Mouse (Mus musculus): Measurements from ENCODE around the gene Myo10. TPM values are rescaled to one million over a fixed set of nuclear protein-coding genes. Genes with fewer than 3 reads are reported as not detected.

Myo10 gene
- polyA plus RNA-seq, 1 experiment from 2014 or later, result 48.4 TPM

DNA sequence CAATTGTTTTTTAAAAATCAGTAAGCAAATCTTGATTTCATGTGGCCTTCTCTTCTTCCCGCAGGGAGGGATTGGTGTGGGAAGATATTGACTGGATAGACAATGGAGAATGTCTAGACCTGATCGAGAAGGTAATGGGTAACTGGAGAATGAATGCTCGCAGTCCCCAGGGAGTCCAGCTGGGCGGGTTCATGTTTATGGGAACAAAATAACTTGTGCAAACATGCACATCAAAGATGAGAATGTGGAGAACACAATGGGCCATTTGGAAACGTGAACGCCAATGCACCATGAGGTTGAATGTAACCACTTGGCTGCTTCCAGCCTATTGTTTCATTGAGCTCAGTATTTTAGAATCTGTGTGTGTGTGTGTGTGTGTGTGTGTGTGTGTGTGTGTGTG, 114.2 kb downstream of the Myo10 start:
- no peak overlapping the region for H3K4me3 ChIP-seq (ENCODE audit: low read depth, low read length)
- H3K4me1 ChIP-seq (ENCODE audit: control insufficient read depth, insufficient read depth, low read length), result no peaks in the 10 kb centered on the region
- H3K4me2 ChIP-seq (ENCODE audit: low read depth, severe bottlenecking), result no peak overlapping the region
- no peak overlapping the region for H3K9ac ChIP-seq (ENCODE audit: low read length)
- H3K36me3 ChIP-seq (ENCODE audit: control insufficient read depth, insufficient read depth, low read length), result peaks cover 2% of the 10 kb centered on the region; the same call in 1 of the 2 replicates
- H3K27me3 ChIP-seq (ENCODE audit: control insufficient read depth, insufficient read depth, low read length), result no peaks in the 10 kb centered on the region
- WGBS, result 88% methylated on average over 6 of the region's 6 CpGs
- ATAC-seq (ENCODE audit: insufficient number of reproducible peaks, low FRiP score, low TSS enrichment, low read depth) (no peak), DNase-seq (ENCODE audit: low spot score) (no peak)
- no peaks in the 10 kb centered on the region for H3K9me3 ChIP-seq (ENCODE audit: control insufficient read depth, low read length)
- no peak overlapping the region for H3K27ac ChIP-seq (replicated peaks; ENCODE audit: low read depth, low read length)

- H3K27ac ChIP-seq (replicated peaks; ENCODE audit: low read depth, low read length), result no peak overlapping the region
- H3K36me3 ChIP-seq (ENCODE audit: control insufficient read depth, insufficient read depth, low read length), result peaks cover 2% of the 10 kb centered on the region; the same call in 1 of the 2 replicates
- ATAC-seq (ENCODE audit: insufficient number of reproducible peaks, low FRiP score, low TSS enrichment, low read depth) (no peak), DNase-seq (ENCODE audit: low spot score) (no peak)
- H3K4me2 ChIP-seq (ENCODE audit: low read depth, severe bottlenecking), result no peak overlapping the region
- no peak overlapping the region for H3K4me3 ChIP-seq (ENCODE audit: low read depth, low read length)
- H3K9me3 ChIP-seq (ENCODE audit: control insufficient read depth, low read length), result no peaks in the 10 kb centered on the region
- no peaks in the 10 kb centered on the region for H3K27me3 ChIP-seq (ENCODE audit: control insufficient read depth, insufficient read depth, low read length)
- no peaks in the 10 kb centered on the region for H3K4me1 ChIP-seq (ENCODE audit: control insufficient read depth, insufficient read depth, low read length)
- H3K9ac ChIP-seq (ENCODE audit: low read length), result no peak overlapping the region
- WGBS, result 45% methylated on average over 4 of the region's 4 CpGs
Measured at GRCm38 (mm10) chr15:25740271-25740670, 117.9 kb downstream of the Myo10 start.

GRCm38 (mm10) chr15:25742196-25742595, 119.9 kb downstream of the Myo10 start:
- no peaks in the 10 kb centered on the region for H3K27me3 ChIP-seq (ENCODE audit: control insufficient read depth, insufficient read depth, low read length)
- WGBS, result 88% methylated on average over 13 of the region's 13 CpGs
- H3K36me3 ChIP-seq (ENCODE audit: control insufficient read depth, insufficient read depth, low read length), result no peaks in the 10 kb centered on the region; the same call in 1 of the 2 replicates
- DNase-seq (ENCODE audit: low spot score) (no peak), ATAC-seq (ENCODE audit: insufficient number of reproducible peaks, low FRiP score, low TSS enrichment, low read depth) (no peak)
- no peaks in the 10 kb centered on the region for H3K9me3 ChIP-seq (ENCODE audit: control insufficient read depth, low read length)
- H3K4me1 ChIP-seq (ENCODE audit: control insufficient read depth, insufficient read depth, low read length), result no peaks in the 10 kb centered on the region
- H3K27ac ChIP-seq (replicated peaks; ENCODE audit: low read depth, low read length), result no peak overlapping the region
- no peak overlapping the region for H3K4me2 ChIP-seq (ENCODE audit: low read depth, severe bottlenecking)
- H3K9ac ChIP-seq (ENCODE audit: low read length), result no peak overlapping the region
- no peak overlapping the region for H3K4me3 ChIP-seq (ENCODE audit: low read depth, low read length)

DNA sequence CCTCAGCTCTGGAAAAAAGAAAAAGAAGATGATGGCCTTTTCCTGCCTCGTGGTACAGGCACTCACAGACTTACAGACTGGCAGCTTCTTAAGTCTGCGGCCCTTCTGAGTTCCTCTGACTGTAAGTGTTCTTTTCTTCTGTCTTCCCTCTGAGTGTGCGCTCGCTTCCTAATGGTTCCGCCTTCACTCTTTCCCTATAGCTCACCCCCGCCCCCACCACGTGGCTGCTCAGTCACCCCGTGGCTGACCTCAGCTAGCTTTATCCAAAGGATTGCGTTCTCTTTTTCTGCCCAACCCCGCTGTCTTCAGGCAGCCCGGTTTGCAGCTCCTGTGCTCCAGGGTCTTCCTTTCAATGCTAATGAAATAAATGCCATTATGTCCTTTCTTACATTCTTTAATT, 129.2 kb downstream of the Myo10 start:
- DNase-seq (ENCODE audit: low spot score), result no peak
- WGBS, result 57% methylated on average over 11 of the region's 11 CpGs
- Histone ChIP-seq H3K4me2 (ENCODE audit: low read depth, severe bottlenecking) (no peak overlapping the region), H3K9ac (ENCODE audit: low read length) (no peak overlapping the region), H3K4me1 (ENCODE audit: control insufficient read depth, insufficient read depth, low read length) (no peaks in the 10 kb centered on the region), H3K27me3 (ENCODE audit: control insufficient read depth, insufficient read depth, low read length) (no peaks in the 10 kb centered on the region), H3K36me3 (ENCODE audit: control insufficient read depth, insufficient read depth, low read length) (no peaks in the 10 kb centered on the region), H3K4me3 (ENCODE audit: low read depth, low read length) (no peak overlapping the region), H3K9me3 (ENCODE audit: control insufficient read depth, low read length) (peaks cover 1% of the 10 kb centered on the region; the same call in 1 of the 2 replicates), H3K27ac (replicated peaks; ENCODE audit: low read depth, low read length) (no peak overlapping the region)
- ATAC-seq (ENCODE audit: insufficient number of reproducible peaks, low FRiP score, low TSS enrichment, low read depth), result no peak

DNA sequence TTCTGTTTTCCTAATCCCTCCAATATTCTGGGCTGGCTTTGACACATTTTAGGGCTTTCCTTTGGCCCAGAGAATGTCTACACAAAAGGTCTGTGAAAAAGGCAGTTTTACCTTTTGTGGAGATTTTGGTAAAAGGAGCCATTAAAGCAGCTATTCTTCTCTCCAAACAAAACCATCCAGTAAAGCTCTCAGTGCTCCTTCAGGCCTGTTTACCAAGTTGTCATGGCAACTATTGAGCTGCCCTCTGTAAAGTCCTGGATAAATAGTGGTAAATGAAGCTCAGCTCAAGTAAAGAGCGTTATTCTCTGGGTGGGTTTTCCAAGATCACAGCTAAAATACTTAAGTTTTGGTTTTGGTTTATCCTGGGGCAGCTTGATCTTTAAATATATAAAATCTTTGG, 130.3 kb downstream of the Myo10 start:
- H3K9me3 ChIP-seq (ENCODE audit: control insufficient read depth, low read length), result peaks cover 2% of the 10 kb centered on the region; the same call in 1 of the 2 replicates
- DNase-seq (ENCODE audit: low spot score) (no peak), ATAC-seq (ENCODE audit: insufficient number of reproducible peaks, low FRiP score, low TSS enrichment, low read depth) (no peak)
- no peak overlapping the region for H3K4me2 ChIP-seq (ENCODE audit: low read depth, severe bottlenecking)
- no peaks in the 10 kb centered on the region for H3K4me1 ChIP-seq (ENCODE audit: control insufficient read depth, insufficient read depth, low read length)
- no peaks in the 10 kb centered on the region for H3K27me3 ChIP-seq (ENCODE audit: control insufficient read depth, insufficient read depth, low read length)
- no peak overlapping the region for H3K27ac ChIP-seq (replicated peaks; ENCODE audit: low read depth, low read length)
- 61% methylated on average over 1 of the region's 1 CpGs for WGBS
- H3K36me3 ChIP-seq (ENCODE audit: control insufficient read depth, insufficient read depth, low read length), result no peaks in the 10 kb centered on the region
- H3K4me3 ChIP-seq (ENCODE audit: low read depth, low read length), result no peak overlapping the region
- H3K9ac ChIP-seq (ENCODE audit: low read length), result no peak overlapping the region

- Histone ChIP-seq H3K9me3 (ENCODE audit: control insufficient read depth, low read length) (peaks cover 2% of the 10 kb centered on the region; the same call in 1 of the 2 replicates), H3K36me3 (ENCODE audit: control insufficient read depth, insufficient read depth, low read length) (no peaks in the 10 kb centered on the region), H3K27ac (replicated peaks; ENCODE audit: low read depth, low read length) (no peak overlapping the region), H3K4me3 (ENCODE audit: low read depth, low read length) (no peak overlapping the region), H3K4me1 (ENCODE audit: control insufficient read depth, insufficient read depth, low read length) (peaks cover 1% of the 10 kb centered on the region; the same call in 1 of the 2 replicates), H3K4me2 (ENCODE audit: low read depth, severe bottlenecking) (no peak overlapping the region), H3K27me3 (ENCODE audit: control insufficient read depth, insufficient read depth, low read length) (no peaks in the 10 kb centered on the region), H3K9ac (ENCODE audit: low read length) (no peak overlapping the region)
- ATAC-seq (ENCODE audit: insufficient number of reproducible peaks, low FRiP score, low TSS enrichment, low read depth), result no peak
- no peak for DNase-seq (ENCODE audit: low spot score)
- 43% methylated on average over 9 of the region's 9 CpGs for WGBS
Measured at GRCm38 (mm10) chr15:25753003-25753402, 130.7 kb downstream of the Myo10 start.

- no peak overlapping the region for H3K27ac ChIP-seq (replicated peaks; ENCODE audit: low read depth, low read length)
- H3K4me1 ChIP-seq (ENCODE audit: control insufficient read depth, insufficient read depth, low read length), result peaks cover 3% of the 10 kb centered on the region; the same call in 1 of the 2 replicates
- H3K4me2 ChIP-seq (ENCODE audit: low read depth, severe bottlenecking), result no peak overlapping the region
- no peaks in the 10 kb centered on the region for H3K27me3 ChIP-seq (ENCODE audit: control insufficient read depth, insufficient read depth, low read length)
- ATAC-seq (ENCODE audit: insufficient number of reproducible peaks, low FRiP score, low TSS enrichment, low read depth), result no peak
- no peaks in the 10 kb centered on the region; the same call in 1 of the 2 replicates for H3K36me3 ChIP-seq (ENCODE audit: control insufficient read depth, insufficient read depth, low read length)
- no peak for DNase-seq (ENCODE audit: low spot score)
- H3K9me3 ChIP-seq (ENCODE audit: control insufficient read depth, low read length), result peaks cover 2% of the 10 kb centered on the region; the same call in 1 of the 2 replicates
- no peak overlapping the region for H3K4me3 ChIP-seq (ENCODE audit: low read depth, low read length)
- H3K9ac ChIP-seq (ENCODE audit: low read length), result no peak overlapping the region
Measured at GRCm38 (mm10) chr15:25753878-25754277, 131.6 kb downstream of the Myo10 start.

DNA sequence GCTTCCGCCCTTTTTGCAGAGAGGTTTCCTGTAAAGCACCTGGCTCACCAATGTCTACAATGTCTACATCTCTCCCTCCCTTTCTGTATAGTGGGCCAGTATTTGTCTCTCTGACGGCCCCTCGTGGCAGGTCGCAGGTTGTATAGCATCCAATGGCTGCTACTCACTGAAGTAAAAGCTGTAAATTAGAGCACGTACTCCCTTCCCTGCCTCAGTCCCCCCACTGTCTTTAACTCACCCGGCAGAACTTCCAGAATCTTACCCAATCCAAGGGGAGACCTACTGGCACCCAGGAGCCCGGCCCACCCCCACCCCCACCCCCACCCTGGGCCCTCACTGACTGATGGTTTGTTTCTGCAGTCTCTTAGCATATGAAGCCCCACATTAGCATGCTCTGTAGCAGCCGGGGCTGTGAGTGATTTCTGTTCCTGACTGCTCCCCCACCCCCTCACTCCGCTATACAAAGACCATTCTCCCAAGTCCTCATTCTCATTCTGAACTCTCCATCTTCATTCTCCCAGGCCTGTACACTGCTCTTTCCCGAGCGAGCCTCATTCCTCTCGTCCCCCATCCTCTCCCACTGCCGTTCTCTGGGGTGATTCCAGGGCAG, 132.1 kb downstream of the Myo10 start:
- 31% methylated on average over 13 of the region's 13 CpGs for WGBS
- Histone ChIP-seq H3K27me3 (ENCODE audit: control insufficient read depth, insufficient read depth, low read length) (no peaks in the 10 kb centered on the region), H3K9me3 (ENCODE audit: control insufficient read depth, low read length) (peaks cover 2% of the 10 kb centered on the region; the same call in 1 of the 2 replicates), H3K4me2 (ENCODE audit: low read depth, severe bottlenecking) (no peak overlapping the region), H3K36me3 (ENCODE audit: control insufficient read depth, insufficient read depth, low read length) (no peaks in the 10 kb centered on the region; the same call in 1 of the 2 replicates), H3K4me3 (ENCODE audit: low read depth, low read length) (no peak overlapping the region), H3K27ac (replicated peaks; ENCODE audit: low read depth, low read length) (no peak overlapping the region), H3K4me1 (ENCODE audit: control insufficient read depth, insufficient read depth, low read length) (peaks cover 3% of the 10 kb centered on the region; the same call in 1 of the 2 replicates), H3K9ac (ENCODE audit: low read length) (no peak overlapping the region)
- ATAC-seq (ENCODE audit: insufficient number of reproducible peaks, low FRiP score, low TSS enrichment, low read depth) (0 out of 2 replicates have a peak, but pooled peaks have one; percentile 16), DNase-seq (ENCODE audit: low spot score) (no peak)
